Mouse (Mus musculus) limb, embryonic 14.5 days (tissue): ENCODE data around the gene Elmod3. TPM values are rescaled to one million over a fixed set of nuclear protein-coding genes. Genes with fewer than 3 reads are reported as not detected.

Experiments used
- ATAC-seq: fragments of 200-750 bp; cut with Nextera tagmentation; 2 replicates; pipeline ENCODE4 v1.8.0; 2017; ENCODE audit warnings: low read depth, moderate number of reproducible peaks, moderate TSS enrichment; ENCODE audit not compliant: low FRiP score
- DNase-seq: peaks from one replicate; pipeline ENCODE4 v3.0.0-alpha.2; 2015; ENCODE audit warnings: low spot score
- H3K27ac ChIP-seq: fragments of 300-500 bp; sonication (generic); replicated peaks from 2 replicates; pipeline ENCODE4 v1.5.1; 2014; ENCODE audit warnings: low read depth, mild to moderate bottlenecking, low read length, moderate library complexity, mixed read lengths
- H3K27me3 ChIP-seq: fragments of 300-500 bp; sonication (generic); 2 replicates; pipeline ENCODE4 v1.6.1; 2014; ENCODE audit warnings: low read length, mixed read lengths; ENCODE audit not compliant: control insufficient read depth, insufficient read depth
- H3K36me3 ChIP-seq: fragments of 300-500 bp; sonication (generic); 2 replicates; pipeline ENCODE4 v1.6.1; 2014; ENCODE audit warnings: mild to moderate bottlenecking, low read length, moderate library complexity, mixed read lengths; ENCODE audit not compliant: control insufficient read depth, insufficient read depth
- H3K4me1 ChIP-seq: fragments of 300-500 bp; sonication (generic); 2 replicates; pipeline ENCODE4 v1.6.1; 2014; ENCODE audit warnings: antibody characterized with exemption, low read length, mixed read lengths; ENCODE audit not compliant: control insufficient read depth, insufficient read depth
- H3K4me2 ChIP-seq: fragments of 300-500 bp; sonication (generic); replicated peaks from 2 replicates; pipeline ENCODE4 v1.6.1; 2014; ENCODE audit warnings: low read depth, mild to moderate bottlenecking, low read length, moderate library complexity; ENCODE audit not compliant: severe bottlenecking
- H3K4me3 ChIP-seq: fragments of 300-500 bp; sonication (generic); replicated peaks from 2 replicates; pipeline ENCODE4 v1.5.1; 2014; ENCODE audit warnings: low read length
- H3K9ac ChIP-seq: fragments of 300-500 bp; sonication (generic); 2 replicates; pipeline ENCODE4 v1.6.1; 2014; ENCODE audit warnings: mild to moderate bottlenecking, low read depth, low read length, moderate library complexity; ENCODE audit not compliant: severe bottlenecking
- H3K9me3 ChIP-seq: fragments of 300-500 bp; sonication (generic); 2 replicates; pipeline ENCODE4 v1.6.1; 2016; ENCODE audit warnings: low read length; ENCODE audit not compliant: control insufficient read depth
- POLR2A ChIP-seq: fragments of 200-500 bp; IDR thresholded peaks from 2 replicates; pipeline ENCODE4 v1.8.0; 2012; ENCODE audit warnings: inconsistent platforms, mild to moderate bottlenecking, moderate library complexity, borderline replicate concordance; ENCODE audit not compliant: insufficient read depth, insufficient read length; ENCODE audit errors: extremely low read depth
- WGBS: fragments of 180-500 bp; shearing (Covaris S2); extraction: QIAGEN DNeasy Blood & Tissue Kit; methylation state at CpG from one replicate; pipeline ENCODE4 v1.1.7; 2014; 5-methylcytosine and 5-hydroxymethylcytosine counted together
- polyA plus RNA-seq, 2 experiments: library from polyadenylated mRNA; depleted of rRNA in 1 of 2; stranded (reverse) in 1 of 2; unstranded in 1 of 2; fragments of >200 nt; fragmentation: Nextera tagmentation in 1 of 2; extraction: Ambion mirVana in 1 of 2; gene quantifications; 2 replicates each; pipeline versions ENCODE4 v1.2.1 to v1.2.3; 2012 to 2014

Gene Elmod3
- polyA plus RNA-seq, 2 experiments = 13.7 to 19.4 TPM

DNA sequence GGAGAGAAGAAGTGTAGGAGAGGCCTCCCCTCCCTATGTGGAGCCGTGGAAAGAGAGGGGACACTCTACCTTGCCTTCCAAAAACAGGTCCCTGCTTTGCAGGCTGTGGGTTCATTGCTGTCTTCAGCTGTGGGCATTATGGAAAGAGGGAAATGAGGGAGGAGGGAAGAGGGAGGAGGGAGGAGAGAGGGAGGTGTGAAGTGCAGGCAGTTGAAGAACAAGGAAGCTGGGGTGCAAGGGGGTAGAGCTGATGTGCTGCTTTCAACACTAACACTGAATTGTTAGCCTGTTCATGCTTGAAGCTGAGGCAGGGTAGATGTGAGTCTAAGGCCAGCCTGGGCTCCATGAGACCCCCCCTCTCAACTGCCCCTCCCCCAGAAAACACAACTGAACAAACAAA, 79.4 kb downstream of the Elmod3 start:
- H3K9ac ChIP-seq = no peak overlapping the region
- no peak overlapping the region for H3K4me2 ChIP-seq
- H3K9me3 ChIP-seq = no peaks in the 10 kb centered on the region
- DNase-seq = no peak
- no peaks in the 10 kb centered on the region for H3K36me3 ChIP-seq
- no peak overlapping the region for H3K4me3 ChIP-seq
- WGBS = 62% methylated on average over 1 of the region's 1 CpGs
- ATAC-seq = no peak
- peaks cover 10% of the 10 kb centered on the region for H3K4me1 ChIP-seq
- no peak overlapping the region for H3K27ac ChIP-seq
- TF ChIP-seq POLR2A = no peak
- no peaks in the 10 kb centered on the region for H3K27me3 ChIP-seq

Other genes starting within 250 kb of the Elmod3 start
- 32.9 and 50.5 TPM in 2 replicates for gene Tmem150a, start 243.0 kb downstream of the Elmod3 start, polyA plus RNA-seq (2012; rRNA removed)
- gene Tmem150a, start 243.0 kb downstream of the Elmod3 start, polyA plus RNA-seq (2014; fragmentation: Nextera tagmentation; extraction: Ambion mirVana) = 16.0 and 16.1 TPM in 2 replicates
- 65.7 and 79.5 TPM in 2 replicates for gene Rnf181, start 231.5 kb downstream of the Elmod3 start, polyA plus RNA-seq (2012; rRNA removed)
- gene Rnf181, start 231.5 kb downstream of the Elmod3 start, polyA plus RNA-seq (2014; fragmentation: Nextera tagmentation; extraction: Ambion mirVana) = 84.4 and 85.6 TPM in 2 replicates
- gene Vamp5, start 217.9 kb downstream of the Elmod3 start, polyA plus RNA-seq (2012; rRNA removed) = 14.5 and 16.6 TPM in 2 replicates
- gene Vamp5, start 217.9 kb downstream of the Elmod3 start, polyA plus RNA-seq (2014; fragmentation: Nextera tagmentation; extraction: Ambion mirVana) = 20.8 and 24.5 TPM in 2 replicates
- 110 and 125 TPM in 2 replicates for gene Vamp8, start 207.7 kb downstream of the Elmod3 start, polyA plus RNA-seq (2012; rRNA removed)
- 163 and 173 TPM in 2 replicates for gene Vamp8, start 207.7 kb downstream of the Elmod3 start, polyA plus RNA-seq (2014; fragmentation: Nextera tagmentation; extraction: Ambion mirVana)
- gene Ggcx, start 184.1 kb downstream of the Elmod3 start, polyA plus RNA-seq (2012; rRNA removed) = 44.9 and 59.8 TPM in 2 replicates
- 15.3 and 18.4 TPM in 2 replicates for gene Ggcx, start 184.1 kb downstream of the Elmod3 start, polyA plus RNA-seq (2014; fragmentation: Nextera tagmentation; extraction: Ambion mirVana)
- 252 and 285 TPM in 2 replicates for gene Mat2a, start 158.9 kb downstream of the Elmod3 start, polyA plus RNA-seq (2012; rRNA removed)
- 352 and 392 TPM in 2 replicates for gene Mat2a, start 158.9 kb downstream of the Elmod3 start, polyA plus RNA-seq (2014; fragmentation: Nextera tagmentation; extraction: Ambion mirVana)
- gene Sh2d6, start 76.7 kb downstream of the Elmod3 start, polyA plus RNA-seq (2012; rRNA removed) = 0.36 and 0.43 TPM in 2 replicates
- not detected in 2 replicates for gene Sh2d6, start 76.7 kb downstream of the Elmod3 start, polyA plus RNA-seq (2014; fragmentation: Nextera tagmentation; extraction: Ambion mirVana)
- 29.2 and 30.9 TPM in 2 replicates for gene Capg, start 54.0 kb downstream of the Elmod3 start, polyA plus RNA-seq (2012; rRNA removed)
- 80.7 and 86.6 TPM in 2 replicates for gene Capg, start 54.0 kb downstream of the Elmod3 start, polyA plus RNA-seq (2014; fragmentation: Nextera tagmentation; extraction: Ambion mirVana)
- 8.8 and 10.7 TPM in 2 replicates for gene Retsat, start 62 bp upstream of the Elmod3 start, polyA plus RNA-seq (2012; rRNA removed)
- gene Retsat, start 62 bp upstream of the Elmod3 start, polyA plus RNA-seq (2014; fragmentation: Nextera tagmentation; extraction: Ambion mirVana) = 16.1 and 19.0 TPM in 2 replicates
- 19.4 and 19.9 TPM in 2 replicates for gene Tgoln1, start 18.6 kb upstream of the Elmod3 start, polyA plus RNA-seq (2012; rRNA removed)
- gene Tgoln1, start 18.6 kb upstream of the Elmod3 start, polyA plus RNA-seq (2014; fragmentation: Nextera tagmentation; extraction: Ambion mirVana) = 27.6 and 28.1 TPM in 2 replicates
- gene Tcf7l1, start 190.8 kb upstream of the Elmod3 start, polyA plus RNA-seq (2012; rRNA removed) = 78.1 and 103 TPM in 2 replicates
- gene Tcf7l1, start 190.8 kb upstream of the Elmod3 start, polyA plus RNA-seq (2014; fragmentation: Nextera tagmentation; extraction: Ambion mirVana) = 47.9 and 54.9 TPM in 2 replicates